Mouse (Mus musculus) heart, adult 2 months (tissue): ENCODE measurements around the gene Slc35d3.

Source experiments
- CTCF ChIP-seq: fragments of 200-600 bp; IDR thresholded peaks from 2 replicates; pipeline ENCODE4 v1.8.1; 2022; ENCODE audit warnings: antibody characterized with exemption, mild to moderate bottlenecking, moderate library complexity
- EP300 ChIP-seq: fragments of 200-500 bp; IDR thresholded peaks from 2 replicates; pipeline ENCODE4 v1.6.1; 2011; ENCODE audit warnings: low read depth, low read length, control low read depth; ENCODE audit not compliant: insufficient read depth
- POLR2A ChIP-seq: fragments of 200-500 bp; IDR thresholded peaks from 2 replicates; pipeline ENCODE4 v1.6.1; 2011; ENCODE audit warnings: mild to moderate bottlenecking, low read depth, low read length, control low read depth; ENCODE audit not compliant: insufficient read depth

GRCm38 (mm10) chr10:19849771-19850365 lies 1.4 kb downstream of the Slc35d3 start:
- TF ChIP-seq CTCF (no peak), EP300 (no peak), POLR2A (no peak)
